Comparison of ENCODE assay signal across 8 mouse cellular contexts in genomic region chr7:71704661-71705240, GRCm38 (mm10).
DNase-seq lines count a peak whose midpoint lies in the region; ATAC-seq lines count a peak whose summit lies in the region.

No protein-coding gene starts in this region.

- H3K36me3 ChIP-seq in forebrain, embryonic 16.5 days (ENCODE audit: control insufficient read depth, insufficient read depth), result no peaks in the 10 kb centered on the region
- H3K36me3 ChIP-seq in midbrain, embryonic 14.5 days (ENCODE audit: control insufficient read depth, insufficient read depth, low read length), result no peaks in the 10 kb centered on the region

- ATAC-seq in forebrain, embryonic 16.5 days, result no peak
- ATAC-seq in midbrain, embryonic 14.5 days (ENCODE audit: low FRiP score, low TSS enrichment), result no peak

- intact Hi-C loops in heart, postnatal 14 days (cut with DNase I), result loop anchor here (1.0 to 10.0 kb wide), 4 partner anchors 117 to 327 kb away; no protein-coding TSS in a partner anchor

- H3K4me2 ChIP-seq in forebrain, embryonic 16.5 days (ENCODE audit: low read length), result peak overlapping the region; percentile 86
- peak overlapping the region; percentile 91 for H3K4me2 ChIP-seq in midbrain, embryonic 14.5 days (ENCODE audit: low read length)

- H3K27ac ChIP-seq in forebrain, embryonic 16.5 days (ENCODE audit: low read length), result no peak overlapping the region
- peak overlapping the region; percentile 84; the same call in 1 of the 2 replicates for H3K27ac ChIP-seq in midbrain, embryonic 14.5 days (replicated peaks; ENCODE audit: low read depth, low read length)

- peaks cover 5% of the 10 kb centered on the region; the same call in 1 of the 2 replicates for H3K4me1 ChIP-seq in forebrain, embryonic 16.5 days (replicated peaks; ENCODE audit: control insufficient read depth, insufficient read depth, low read length)
- H3K4me1 ChIP-seq in midbrain, embryonic 14.5 days (ENCODE audit: control insufficient read depth, insufficient read depth, low read length), result peaks cover 4% of the 10 kb centered on the region; the same call in 1 of the 2 replicates

- 57% methylated on average over 4 of the region's 4 CpGs for WGBS in forebrain, embryonic 16.5 days
- WGBS in midbrain, embryonic 14.5 days, result 67% methylated on average over 4 of the region's 4 CpGs

- H3K27me3 ChIP-seq in forebrain, embryonic 16.5 days (replicated peaks; ENCODE audit: control insufficient read depth, insufficient read depth, low read length), result no peaks in the 10 kb centered on the region
- H3K27me3 ChIP-seq in midbrain, embryonic 14.5 days (ENCODE audit: control insufficient read depth, insufficient read depth, low read length), result no peaks in the 10 kb centered on the region

- peak overlapping the region; percentile 61 for H3K4me3 ChIP-seq in forebrain, embryonic 16.5 days (replicated peaks; ENCODE audit: low read length)
- H3K4me3 ChIP-seq in midbrain, embryonic 14.5 days (replicated peaks; ENCODE audit: low read depth, low read length), result peak overlapping the region; percentile 53

- H3K9me3 ChIP-seq in forebrain, embryonic 16.5 days (ENCODE audit: control insufficient read depth, low read length), result no peaks in the 10 kb centered on the region
- H3K9me3 ChIP-seq in midbrain, embryonic 14.5 days (ENCODE audit: control insufficient read depth, low read length), result no peaks in the 10 kb centered on the region

- DNase-seq in heart, adult 11 months, result peak; percentile 91
- DNase-seq in heart, postnatal 14 days, result no peak
- peak; percentile 6 to 44 for DNase-seq in kidney, adult 8-10 months
- DNase-seq in midbrain, embryonic 14.5 days, result no peak
- no peak for DNase-seq in thymus, postnatal 14 days
- no peak for DNase-seq in frontal cortex, postnatal 10 days (ENCODE audit: low spot score in 2 of 2)
- no peak for DNase-seq in gastrocnemius, postnatal 10 days

- H3K9ac ChIP-seq in forebrain, embryonic 16.5 days (replicated peaks; ENCODE audit: low read depth, low read length), result peak overlapping the region; percentile 95; the same call in 1 of the 2 replicates
- H3K9ac ChIP-seq in midbrain, embryonic 14.5 days (replicated peaks; ENCODE audit: low read length), result peak overlapping the region; percentile 91

Comparison
In these comparisons a context has a peak if more than half of its experiments do, and no peak if none do; other contexts are left out.
1. DNase-seq: peak in heart, adult 11 months (single experiment) and kidney, adult 8-10 months (2 of 2); none in heart, postnatal 14 days (0 of 2), midbrain, embryonic 14.5 days (single experiment), thymus, postnatal 14 days (single experiment), frontal cortex, postnatal 10 days (0 of 2) and gastrocnemius, postnatal 10 days (single experiment).